Mouse (Mus musculus) lung, postnatal 25 days (tissue): ENCODE data around the gene Treml1.
A peak's percentile ranks its signal among the peaks of the same experiment; 100 is the strongest.

ENCODE experiments used
- DNase-seq: peaks from one replicate; pipeline ENCODE4 v3.0.0; 2022; ENCODE audit warnings: low spot score

Gene Treml1

GRCm38 (mm10) chr17:48360462-48360861, 746 bp downstream of the Treml1 start:
- no peak for DNase-seq

- DNase-seq: no peak
Measured at GRCm38 (mm10) chr17:48362346-48362745, 2.6 kb downstream of the Treml1 start.

GRCm38 (mm10) chr17:48362966-48363365, 3.2 kb downstream of the Treml1 start:
- no peak for DNase-seq

GRCm38 (mm10) chr17:48363421-48363965, 3.8 kb downstream of the Treml1 start:
- no peak for DNase-seq

- no peak for DNase-seq
Measured at GRCm38 (mm10) chr17:48365511-48366155, 5.9 kb downstream of the Treml1 start.

- DNase-seq: no peak
Measured at GRCm38 (mm10) chr17:48366806-48367205, 7.1 kb downstream of the Treml1 start.

GRCm38 (mm10) chr17:48371621-48372020, 11.9 kb downstream of the Treml1 start:
- DNase-seq: no peak

GRCm38 (mm10) chr17:48372987-48373386, 13.3 kb downstream of the Treml1 start:
- DNase-seq: no peak

- no peak for DNase-seq
Measured at GRCm38 (mm10) chr17:48376102-48376501, 16.4 kb downstream of the Treml1 start.

- DNase-seq: no peak
Measured at GRCm38 (mm10) chr17:48379050-48379449, 19.3 kb downstream of the Treml1 start.

GRCm38 (mm10) chr17:48385786-48386461, 26.2 kb downstream of the Treml1 start:
- DNase-seq: no peak

- DNase-seq: no peak
Measured at GRCm38 (mm10) chr17:48388666-48389065, 28.9 kb downstream of the Treml1 start.

GRCm38 (mm10) chr17:48389442-48389841, 29.7 kb downstream of the Treml1 start:
- DNase-seq: no peak

GRCm38 (mm10) chr17:48391446-48391845, 31.7 kb downstream of the Treml1 start:
- no peak for DNase-seq

- no peak for DNase-seq
Measured at GRCm38 (mm10) chr17:48392616-48393015, 32.9 kb downstream of the Treml1 start.

GRCm38 (mm10) chr17:48401710-48402109, 42.0 kb downstream of the Treml1 start:
- DNase-seq: no peak

- no peak for DNase-seq
Measured at GRCm38 (mm10) chr17:48402751-48403150, 43.0 kb downstream of the Treml1 start.

- no peak for DNase-seq
Measured at GRCm38 (mm10) chr17:48403848-48404247, 44.1 kb downstream of the Treml1 start.

GRCm38 (mm10) chr17:48404706-48405105, 45.0 kb downstream of the Treml1 start:
- no peak for DNase-seq

GRCm38 (mm10) chr17:48407154-48407553, 47.4 kb downstream of the Treml1 start:
- DNase-seq: no peak

- no peak for DNase-seq
Measured at GRCm38 (mm10) chr17:48407910-48408525, 48.3 kb downstream of the Treml1 start.

- DNase-seq: peak; percentile 81
Measured at GRCm38 (mm10) chr17:48408526-48409291, 49.0 kb downstream of the Treml1 start.
